Mouse (Mus musculus): ENCODE data around the gene Hoxb4.

The Hoxb4 gene

GRCm38 (mm10) chr11:96298895-96299667 lies 19.0 kb upstream of the Hoxb4 start:
- DNase-seq (ENCODE audit: low spot score in 2 of 2), result no peak

GRCm38 (mm10) chr11:96299781-96300180 lies 18.3 kb upstream of the Hoxb4 start:
- no peak for DNase-seq (ENCODE audit: low spot score in 2 of 2)

GRCm38 (mm10) chr11:96300354-96301063 lies 17.6 kb upstream of the Hoxb4 start:
- DNase-seq (ENCODE audit: low spot score in 2 of 2), result no peak

- no peak for DNase-seq (ENCODE audit: low spot score in 2 of 2)
These were observed 17.0 kb upstream of the Hoxb4 start for GRCm38 (mm10) chr11:96301064-96301431.

GRCm38 (mm10) chr11:96301837-96302236 lies 16.2 kb upstream of the Hoxb4 start:
- peak; percentile 11 to 31 for DNase-seq (ENCODE audit: low spot score in 2 of 2)

- no peak for DNase-seq (ENCODE audit: low spot score in 2 of 2)
These were observed 15.5 kb upstream of the Hoxb4 start for GRCm38 (mm10) chr11:96302381-96303150.

GRCm38 (mm10) chr11:96303151-96304099 lies 14.6 kb upstream of the Hoxb4 start, which contains the start of gene Hoxb5:
Hoxb5 (plus strand) TSS chr11:96303336.
- DNase-seq (ENCODE audit: low spot score in 2 of 2), result peak in 1 of 2 experiments; percentile 13

GRCm38 (mm10) chr11:96304381-96305195 lies 13.5 kb upstream of the Hoxb4 start:
- DNase-seq (ENCODE audit: low spot score in 2 of 2), result no peak

GRCm38 (mm10) chr11:96305505-96306182 lies 12.4 kb upstream of the Hoxb4 start:
- no peak for DNase-seq (ENCODE audit: low spot score in 2 of 2)

GRCm38 (mm10) chr11:96306183-96306907 lies 11.7 kb upstream of the Hoxb4 start:
- no peak for DNase-seq (ENCODE audit: low spot score in 2 of 2)

- no peak for DNase-seq (ENCODE audit: low spot score in 2 of 2)
These were observed 11.2 kb upstream of the Hoxb4 start for GRCm38 (mm10) chr11:96306908-96307269.

- no peak for DNase-seq (ENCODE audit: low spot score in 2 of 2)
These were observed 9.3 kb upstream of the Hoxb4 start for GRCm38 (mm10) chr11:96308763-96309162.

- no peak for DNase-seq (ENCODE audit: low spot score in 2 of 2)
These were observed 8.8 kb upstream of the Hoxb4 start for GRCm38 (mm10) chr11:96309288-96309687.

GRCm38 (mm10) chr11:96310183-96310938 lies 7.7 kb upstream of the Hoxb4 start:
- DNase-seq (ENCODE audit: low spot score in 2 of 2), result no peak

GRCm38 (mm10) chr11:96311097-96311496 lies 7.0 kb upstream of the Hoxb4 start:
- no peak for DNase-seq (ENCODE audit: low spot score in 2 of 2)

GRCm38 (mm10) chr11:96311520-96312417 lies 6.3 kb upstream of the Hoxb4 start:
- DNase-seq (ENCODE audit: low spot score in 2 of 2), result no peak

- DNase-seq (ENCODE audit: low spot score in 2 of 2), result no peak
These were observed 4.9 kb upstream of the Hoxb4 start for GRCm38 (mm10) chr11:96313134-96313533.
